Mouse (Mus musculus) forebrain, embryonic 15.5 days (tissue): ENCODE results near the gene Crebrf. TPM values are rescaled to one million over a fixed set of nuclear protein-coding genes. Genes with fewer than 3 reads are reported as not detected.

Experiments
- ATAC-seq: fragments of 200-750 bp; cut with Nextera tagmentation; replicated peaks from 2 replicates; pipeline ENCODE4 v1.8.0; 2017; ENCODE audit warnings: mild to moderate bottlenecking, moderate TSS enrichment, moderate library complexity
- H3K27ac ChIP-seq: fragments of 300-500 bp; sonication (generic); replicated peaks from 2 replicates; pipeline ENCODE4 v1.5.1; 2015; ENCODE audit warnings: mild to moderate bottlenecking, inconsistent platforms
- H3K27me3 ChIP-seq: fragments of 300-500 bp; sonication (generic); 2 replicates; pipeline ENCODE4 v1.6.1; 2015; ENCODE audit warnings: inconsistent platforms
- H3K36me3 ChIP-seq: fragments of 300-500 bp; sonication (generic); 2 replicates; pipeline ENCODE4 v1.6.1; 2015; ENCODE audit warnings: mild to moderate bottlenecking, inconsistent platforms
- H3K4me1 ChIP-seq: fragments of 300-500 bp; sonication (generic); 2 replicates; pipeline ENCODE4 v1.6.1; 2015; ENCODE audit warnings: inconsistent platforms
- H3K4me2 ChIP-seq: fragments of 300-500 bp; sonication (generic); replicated peaks from 2 replicates; pipeline ENCODE4 v1.6.1; 2015; ENCODE audit warnings: mild to moderate bottlenecking, inconsistent platforms
- H3K4me3 ChIP-seq: fragments of 300-500 bp; sonication (generic); 2 replicates; pipeline ENCODE4 v1.5.1; 2015; ENCODE audit warnings: mild to moderate bottlenecking, inconsistent platforms
- H3K9ac ChIP-seq: fragments of 300-500 bp; sonication (generic); replicated peaks from 2 replicates; pipeline ENCODE4 v1.6.1; 2015; ENCODE audit warnings: mild to moderate bottlenecking, inconsistent platforms
- H3K9me3 ChIP-seq: fragments of 300-500 bp; sonication (generic); 2 replicates; pipeline ENCODE4 v1.6.1; 2016; ENCODE audit warnings: inconsistent platforms
- WGBS: fragments of 180-500 bp; shearing (Covaris S2); methylation state at CpG from one replicate; pipeline ENCODE4 v1.1.7; 2015; ENCODE audit warnings: mixed read lengths; 5-methylcytosine and 5-hydroxymethylcytosine counted together
- polyA plus RNA-seq: library from polyadenylated mRNA; unstranded; fragments of >200 nt; fragmentation: Nextera tagmentation; extraction: Ambion mirVana; gene quantifications from 2 replicates; pipeline ENCODE4 v1.2.1, GENCODE M21; 2015

The Crebrf gene
- polyA plus RNA-seq, 1 experiment from 2014 or later = 16.8 TPM

DNA sequence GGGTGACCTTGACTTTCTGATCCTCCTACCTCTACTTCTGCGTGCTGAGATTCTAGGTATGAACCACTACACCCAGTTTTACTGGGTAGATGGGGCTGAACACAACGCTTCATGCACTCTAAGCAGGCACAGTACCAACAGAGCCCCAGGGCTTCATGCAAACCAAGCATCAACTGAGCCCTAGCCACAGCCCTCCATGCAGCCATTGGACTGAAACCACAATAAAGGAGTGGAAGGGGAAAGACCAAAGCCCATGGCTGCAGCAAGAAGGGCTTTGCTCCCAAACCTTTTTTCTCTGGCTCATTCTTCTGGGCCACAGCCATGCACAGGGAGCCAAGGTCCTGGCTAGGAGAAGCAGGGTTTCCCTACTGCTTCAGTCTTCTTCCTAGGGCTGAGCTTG, 97.2 kb downstream of the Crebrf start:
- H3K4me1 ChIP-seq = no peaks in the 10 kb centered on the region
- 73% methylated on average over 2 of the region's 2 CpGs for WGBS
- H3K4me3 ChIP-seq = no peak overlapping the region
- no peak overlapping the region for H3K9ac ChIP-seq
- no peaks in the 10 kb centered on the region for H3K9me3 ChIP-seq
- no peaks in the 10 kb centered on the region for H3K36me3 ChIP-seq
- no peak overlapping the region for H3K27ac ChIP-seq
- H3K4me2 ChIP-seq = no peak overlapping the region
- ATAC-seq = no peak
- H3K27me3 ChIP-seq = no peaks in the 10 kb centered on the region

DNA sequence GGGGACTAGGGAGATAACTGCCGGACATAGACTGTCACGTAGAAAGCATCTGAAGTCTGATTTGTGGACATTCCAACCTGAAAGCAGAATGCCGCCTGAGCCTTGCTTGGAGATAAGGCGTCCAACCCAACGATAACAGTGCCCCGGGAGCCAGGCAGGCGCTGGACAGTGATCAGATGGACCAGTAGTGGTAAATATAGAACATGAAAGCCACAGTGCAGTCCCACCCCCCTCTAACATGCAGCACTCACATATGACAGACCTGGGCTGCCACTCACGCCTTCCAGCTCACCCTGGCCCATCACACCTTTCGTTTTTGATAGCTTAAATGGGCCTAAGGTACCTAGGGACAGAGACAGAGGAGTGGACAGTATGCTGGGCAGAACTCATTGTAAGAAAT, 98.0 kb downstream of the Crebrf start:
- Histone ChIP-seq H3K27ac (no peak overlapping the region), H3K4me1 (no peaks in the 10 kb centered on the region), H3K9me3 (no peaks in the 10 kb centered on the region), H3K9ac (no peak overlapping the region), H3K27me3 (0 out of 2 replicates have a peak, but pooled peaks cover 3% of the 10 kb centered on the region), H3K36me3 (no peaks in the 10 kb centered on the region), H3K4me3 (no peak overlapping the region), H3K4me2 (no peak overlapping the region)
- no peak for ATAC-seq
- 83% methylated on average over 9 of the region's 9 CpGs for WGBS

DNA sequence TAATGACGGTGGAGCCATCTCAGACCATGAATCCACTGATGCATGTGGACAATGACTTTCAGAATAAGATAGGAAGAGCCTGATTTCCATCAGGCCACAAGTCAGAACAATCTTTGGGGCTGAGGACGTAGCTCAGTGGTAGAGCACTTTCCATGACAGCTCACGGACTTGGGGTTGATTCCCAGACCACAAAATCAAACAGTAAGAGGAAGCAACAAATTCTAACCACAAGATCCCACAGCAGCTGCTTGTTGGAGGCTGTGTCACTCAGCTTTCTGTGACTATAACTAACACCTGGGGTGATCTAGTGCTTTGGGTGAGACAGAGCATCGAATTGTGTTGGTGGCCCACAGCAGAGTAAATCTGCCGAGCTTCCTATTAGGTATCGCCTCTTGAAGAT, 101.4 kb downstream of the Crebrf start:
- no peak for ATAC-seq
- WGBS = 82% methylated on average over 6 of the region's 6 CpGs

DNA sequence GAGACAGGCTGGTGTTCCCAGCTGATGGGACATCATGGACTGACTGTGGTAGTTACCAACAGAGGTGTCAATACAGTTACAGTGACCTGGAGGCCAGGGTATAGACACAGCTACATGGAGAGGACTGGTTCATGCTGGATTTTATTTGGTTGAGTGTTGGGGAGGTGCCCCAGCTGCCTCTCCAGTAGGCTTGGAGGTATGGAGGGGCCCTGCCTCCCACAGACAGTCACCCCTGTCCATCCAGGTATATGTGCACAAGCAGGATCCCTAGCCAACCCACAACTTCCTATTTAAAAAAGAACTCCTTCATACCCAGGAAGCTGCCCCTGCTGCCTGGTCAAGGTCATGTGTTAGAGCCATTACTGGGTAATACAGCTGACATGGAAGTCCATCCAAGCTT, 102.3 kb downstream of the Crebrf start:
- 0 out of 2 replicates have a peak, but pooled peaks cover 3% of the 10 kb centered on the region for H3K27me3 ChIP-seq
- no peak overlapping the region for H3K9ac ChIP-seq
- no peaks in the 10 kb centered on the region for H3K36me3 ChIP-seq
- no peak overlapping the region for H3K27ac ChIP-seq
- no peaks in the 10 kb centered on the region for H3K4me1 ChIP-seq
- ATAC-seq = no peak
- no peak overlapping the region for H3K4me3 ChIP-seq
- no peak overlapping the region for H3K4me2 ChIP-seq
- no peaks in the 10 kb centered on the region for H3K9me3 ChIP-seq

More for the DNA sequence above, 101.4 kb downstream of the Crebrf start:
- Histone ChIP-seq H3K9ac (no peak overlapping the region), H3K36me3 (no peaks in the 10 kb centered on the region), H3K4me1 (no peaks in the 10 kb centered on the region), H3K9me3 (no peaks in the 10 kb centered on the region), H3K4me3 (no peak overlapping the region), H3K27me3 (0 out of 2 replicates have a peak, but pooled peaks cover 3% of the 10 kb centered on the region), H3K27ac (no peak overlapping the region), H3K4me2 (no peak overlapping the region)

DNA sequence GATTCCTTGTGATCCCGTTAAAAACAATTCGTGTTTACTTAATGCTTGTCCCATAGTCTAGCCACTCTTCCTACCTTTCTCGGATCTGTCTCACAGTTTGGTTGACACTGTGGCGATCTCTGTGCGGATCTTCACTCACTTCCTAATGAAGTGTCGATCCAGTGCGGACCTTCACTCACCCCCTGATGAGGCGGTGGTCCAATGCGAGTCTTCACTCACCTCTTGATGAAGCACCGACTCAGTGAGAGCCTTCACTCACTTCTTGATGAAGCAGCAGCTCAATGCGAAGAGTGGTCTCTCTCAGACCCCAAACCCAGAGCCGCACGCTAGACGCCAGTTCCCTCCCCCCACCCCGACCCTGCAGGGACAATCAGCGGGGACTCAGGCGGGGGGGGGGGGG, 110.7 kb downstream of the Crebrf start:
- H3K4me2 ChIP-seq = no peak overlapping the region
- peaks cover 9% of the 10 kb centered on the region for H3K27me3 ChIP-seq
- H3K4me3 ChIP-seq = no peak overlapping the region
- H3K9ac ChIP-seq = no peak overlapping the region
- no peaks in the 10 kb centered on the region for H3K36me3 ChIP-seq
- 84% methylated on average over 16 of the region's 17 CpGs for WGBS
- H3K27ac ChIP-seq = no peak overlapping the region
- H3K4me1 ChIP-seq = no peaks in the 10 kb centered on the region
- H3K9me3 ChIP-seq = no peaks in the 10 kb centered on the region
- no peak for ATAC-seq

Other genes starting within 250 kb of the Crebrf start
- 90.4 and 98.7 TPM in 2 replicates for gene Ergic1, start 154.2 kb upstream of the Crebrf start, polyA plus RNA-seq
- 46.3 and 50.0 TPM in 2 replicates for gene Dusp1, start 153.5 kb upstream of the Crebrf start, polyA plus RNA-seq
- 140 TPM in 2 replicates for gene Atp6v0e, start 52.4 kb upstream of the Crebrf start, polyA plus RNA-seq
- 51.0 and 54.5 TPM in 2 replicates for gene Bnip1, start 65.4 kb downstream of the Crebrf start, polyA plus RNA-seq
- gene Nkx2-5, start 129.4 kb downstream of the Crebrf start, polyA plus RNA-seq = 0.59 TPM in 1 of 2 replicates, not detected in the other
- 4.3 and 5.5 TPM in 2 replicates for gene Kifc5b, start 201.4 kb downstream of the Crebrf start, polyA plus RNA-seq
- 17.2 and 18.3 TPM in 2 replicates for gene Phf1, start 217.4 kb downstream of the Crebrf start, polyA plus RNA-seq
- 144 and 150 TPM in 2 replicates for gene Cuta, start 223.9 kb downstream of the Crebrf start, polyA plus RNA-seq
- gene Syngap1, start 225.6 kb downstream of the Crebrf start, polyA plus RNA-seq = 6.5 and 7.3 TPM in 2 replicates